Mouse (Mus musculus): ENCODE measurements at regions not wholly inside any gene's neighbourhood (a gene's known extent, or its start where the extent isn't known, plus 50 kb on each side); places are given as distances from the start of the nearest gene placed in this dataset.
A peak's percentile ranks its signal among the peaks of the same experiment; 100 is the strongest.
"Not testable (repeated sequence)": the region's sequence is repeated elsewhere in the genome, so short reads cannot be mapped to it uniquely, and the experiment has no call there.

GRCm38 (mm10) chr6:37618990-37619389 is 89.0 kb downstream of the Akr1d1 start:
- no peak for DNase-seq (ENCODE audit: low spot score in 2 of 2)

GRCm38 (mm10) chr6:37621364-37622029 is 91.5 kb downstream of the Akr1d1 start:
- no peak for DNase-seq (ENCODE audit: low spot score in 2 of 2)

- no peak for DNase-seq (ENCODE audit: low spot score in 2 of 2)
These were observed 92.3 kb downstream of the Akr1d1 start for GRCm38 (mm10) chr6:37622273-37622672.

GRCm38 (mm10) chr6:37627206-37627605 is 97.2 kb downstream of the Akr1d1 start:
- DNase-seq (ENCODE audit: low spot score in 2 of 2), result no peak

- no peak for DNase-seq (ENCODE audit: low spot score in 2 of 2)
These were observed 104.0 kb downstream of the Akr1d1 start for GRCm38 (mm10) chr6:37633948-37634347.

- DNase-seq (ENCODE audit: low spot score in 2 of 2), result no peak
These were observed 112.1 kb downstream of the Akr1d1 start for GRCm38 (mm10) chr6:37642066-37642465.

- DNase-seq (ENCODE audit: low spot score in 2 of 2), result peak; percentile 3 to 43
These were observed 112.7 kb downstream of the Akr1d1 start for GRCm38 (mm10) chr6:37642701-37643121.

GRCm38 (mm10) chr6:37643176-37643575 is 113.2 kb downstream of the Akr1d1 start:
- no peak for DNase-seq (ENCODE audit: low spot score in 2 of 2)

- DNase-seq (ENCODE audit: low spot score in 2 of 2), result no peak
These were observed 113.7 kb downstream of the Akr1d1 start for GRCm38 (mm10) chr6:37643718-37644117.

- no peak for DNase-seq (ENCODE audit: low spot score in 2 of 2)
These were observed 115.6 kb downstream of the Akr1d1 start for GRCm38 (mm10) chr6:37645551-37645950.

- not testable (repeated sequence) for DNase-seq (ENCODE audit: low spot score in 2 of 2)
These were observed 127.3 kb downstream of the Akr1d1 start for GRCm38 (mm10) chr6:37657300-37657699.

- peak in 1 of 2 experiments; percentile 8 for DNase-seq (ENCODE audit: low spot score in 2 of 2)
These were observed 128.2 kb downstream of the Akr1d1 start for GRCm38 (mm10) chr6:37658021-37658650.

- no peak for DNase-seq (ENCODE audit: low spot score in 2 of 2)
These were observed 132.8 kb downstream of the Akr1d1 start for GRCm38 (mm10) chr6:37662747-37663146.

- no peak for DNase-seq (ENCODE audit: low spot score in 2 of 2)
These were observed 135.6 kb downstream of the Akr1d1 start for GRCm38 (mm10) chr6:37665576-37665975.

GRCm38 (mm10) chr6:37669407-37669806 is 139.4 kb downstream of the Akr1d1 start:
- no peak for DNase-seq (ENCODE audit: low spot score in 2 of 2)

- DNase-seq (ENCODE audit: low spot score in 2 of 2), result no peak
These were observed 140.7 kb downstream of the Akr1d1 start for GRCm38 (mm10) chr6:37670701-37671100.

GRCm38 (mm10) chr6:37679871-37680270 is 149.9 kb downstream of the Akr1d1 start:
- DNase-seq (ENCODE audit: low spot score in 2 of 2), result no peak

GRCm38 (mm10) chr6:37681331-37681730 is 151.4 kb downstream of the Akr1d1 start:
- DNase-seq (ENCODE audit: low spot score in 2 of 2), result not testable (repeated sequence)

GRCm38 (mm10) chr6:37686094-37686493 is 156.1 kb downstream of the Akr1d1 start:
- no peak for DNase-seq (ENCODE audit: low spot score in 2 of 2)

- DNase-seq (ENCODE audit: low spot score in 2 of 2), result no peak
These were observed 159.1 kb downstream of the Akr1d1 start for GRCm38 (mm10) chr6:37688866-37689617.

- DNase-seq (ENCODE audit: low spot score in 2 of 2), result no peak
These were observed 159.7 kb downstream of the Akr1d1 start for GRCm38 (mm10) chr6:37689696-37690095.

- no peak for DNase-seq (ENCODE audit: low spot score in 2 of 2)
These were observed 162.1 kb downstream of the Akr1d1 start for GRCm38 (mm10) chr6:37691976-37692644.

All from left cerebral cortex, adult 8-10 months (tissue).